ENCODE assay signal across 8 mouse cellular contexts in the genomic region with DNA sequence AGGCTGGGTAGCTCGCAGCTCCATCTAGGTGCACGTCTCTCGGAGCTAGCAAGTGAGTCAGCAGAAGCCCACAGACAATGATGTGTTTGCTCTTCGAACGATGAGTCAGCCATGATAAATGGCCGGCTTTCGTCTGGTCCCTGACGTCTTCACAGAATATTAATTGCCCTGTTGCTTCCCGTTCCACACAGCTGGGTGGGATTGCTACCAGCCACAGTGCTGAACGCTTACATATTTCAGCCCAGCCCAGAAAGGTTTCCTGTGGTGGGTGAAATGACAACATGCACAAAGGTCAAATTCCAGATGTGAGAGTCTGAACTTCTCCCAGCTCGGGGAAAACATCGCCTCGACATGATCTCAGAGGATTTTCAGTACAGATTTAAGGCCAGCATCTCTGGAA.
DNase-seq lines count a peak whose midpoint lies in the region; ATAC-seq lines count a peak whose summit lies in the region.

No protein-coding gene starts in this region.

- no peak overlapping the region for H3K9ac ChIP-seq in midbrain, embryonic 11.5 days (ENCODE audit: low read length)
- no peak overlapping the region for H3K9ac ChIP-seq in embryonic facial prominence, embryonic 12.5 days
- no peak overlapping the region for H3K9ac ChIP-seq in hindbrain, embryonic 11.5 days (ENCODE audit: low read depth, low read length)
- no peak overlapping the region for H3K9ac ChIP-seq in midbrain, embryonic 16.5 days (ENCODE audit: low read depth, low read length)

- no peaks in the 10 kb centered on the region for H3K9me3 ChIP-seq in midbrain, embryonic 10.5 days (replicated peaks)
- H3K9me3 ChIP-seq in midbrain, embryonic 11.5 days (ENCODE audit: control insufficient read depth, low read length), result no peaks in the 10 kb centered on the region
- no peaks in the 10 kb centered on the region for H3K9me3 ChIP-seq in embryonic facial prominence, embryonic 12.5 days
- H3K9me3 ChIP-seq in hindbrain, embryonic 11.5 days (ENCODE audit: control insufficient read depth, low read length), result no peaks in the 10 kb centered on the region
- H3K9me3 ChIP-seq in midbrain, embryonic 16.5 days (replicated peaks; ENCODE audit: control insufficient read depth, low read length, poor library complexity, severe bottlenecking), result no peaks in the 10 kb centered on the region

- no peak overlapping the region for H3K4me3 ChIP-seq in midbrain, embryonic 10.5 days
- no peak overlapping the region for H3K4me3 ChIP-seq in midbrain, embryonic 11.5 days (ENCODE audit: low read depth, low read length)
- no peak overlapping the region for H3K4me3 ChIP-seq in embryonic facial prominence, embryonic 12.5 days
- H3K4me3 ChIP-seq in hindbrain, embryonic 11.5 days (ENCODE audit: low read depth, low read length), result no peak overlapping the region
- H3K4me3 ChIP-seq in midbrain, embryonic 16.5 days (ENCODE audit: low read depth, low read length), result no peak overlapping the region

- WGBS in midbrain, embryonic 10.5 days, result 73% methylated on average over 13 of the region's 13 CpGs
- WGBS in midbrain, embryonic 11.5 days, result 65% methylated on average over 13 of the region's 13 CpGs
- WGBS in embryonic facial prominence, embryonic 12.5 days, result 19% methylated on average over 13 of the region's 13 CpGs
- 34% methylated on average over 13 of the region's 13 CpGs for WGBS in hindbrain, embryonic 11.5 days
- WGBS in midbrain, embryonic 16.5 days, result 51% methylated on average over 13 of the region's 13 CpGs

- ATAC-seq in midbrain, embryonic 11.5 days (ENCODE audit: low FRiP score), result no peak
- ATAC-seq in embryonic facial prominence, embryonic 12.5 days (ENCODE audit: insufficient number of reproducible peaks, insufficient read depth, low FRiP score, low TSS enrichment), result peak; percentile 31; the same call in 1 of the 2 replicates
- 0 out of 2 replicates have a peak, but pooled peaks have one; percentile 49 for ATAC-seq in hindbrain, embryonic 11.5 days (ENCODE audit: low FRiP score)
- peak; percentile 32; the same call in 1 of the 2 replicates for ATAC-seq in midbrain, embryonic 16.5 days

- intact Hi-C loops in left cerebral cortex, postnatal 25 days (cut with DNase I), result no loop called here

- H3K4me2 ChIP-seq in midbrain, embryonic 11.5 days, result no peak overlapping the region
- 0 out of 2 replicates have a peak overlapping the region, but pooled peaks have one; percentile 15 for H3K4me2 ChIP-seq in embryonic facial prominence, embryonic 12.5 days (replicated peaks)
- H3K4me2 ChIP-seq in hindbrain, embryonic 11.5 days (replicated peaks; ENCODE audit: low read depth, low read length), result no peak overlapping the region
- no peak overlapping the region for H3K4me2 ChIP-seq in midbrain, embryonic 16.5 days (ENCODE audit: low read length)

- no peak overlapping the region for H3K27ac ChIP-seq in midbrain, embryonic 10.5 days (replicated peaks)
- no peak overlapping the region for H3K27ac ChIP-seq in midbrain, embryonic 11.5 days (ENCODE audit: low read depth, low read length)
- peak overlapping the region; percentile 41 for H3K27ac ChIP-seq in embryonic facial prominence, embryonic 12.5 days
- no peak overlapping the region for H3K27ac ChIP-seq in hindbrain, embryonic 11.5 days (ENCODE audit: low read depth, low read length)
- 0 out of 2 replicates have a peak overlapping the region, but pooled peaks have one; percentile 4 for H3K27ac ChIP-seq in midbrain, embryonic 16.5 days (ENCODE audit: low read length)

- no peaks in the 10 kb centered on the region for H3K27me3 ChIP-seq in midbrain, embryonic 10.5 days (ENCODE audit: low read depth, poor library complexity, severe bottlenecking)
- H3K27me3 ChIP-seq in midbrain, embryonic 11.5 days (ENCODE audit: control insufficient read depth, insufficient read depth, low read length), result no peaks in the 10 kb centered on the region
- no peaks in the 10 kb centered on the region for H3K27me3 ChIP-seq in embryonic facial prominence, embryonic 12.5 days
- H3K27me3 ChIP-seq in hindbrain, embryonic 11.5 days (ENCODE audit: control insufficient read depth, insufficient read depth, low read length), result no peaks in the 10 kb centered on the region
- H3K27me3 ChIP-seq in midbrain, embryonic 16.5 days (ENCODE audit: control insufficient read depth, insufficient read depth, low read depth, low read length), result no peaks in the 10 kb centered on the region

- DNase-seq in midbrain, embryonic 10.5 days (ENCODE audit: low spot score), result peak; percentile 36
- DNase-seq in midbrain, embryonic 11.5 days (ENCODE audit: low spot score, missing footprints), result no peak
- DNase-seq in hindbrain, embryonic 11.5 days (ENCODE audit: low spot score), result peak; percentile 60
- peak; percentile 13 to 51 for DNase-seq in left cerebral cortex, postnatal 25 days (ENCODE audit: low spot score in 2 of 2)
- DNase-seq in spleen, postnatal 36 days (ENCODE audit: low spot score in 2 of 2), result no peak
- no peak for DNase-seq in cerebellum, adult 9-11 months

- peaks cover 7% of the 10 kb centered on the region; the same call in 1 of the 2 replicates for H3K4me1 ChIP-seq in midbrain, embryonic 10.5 days
- H3K4me1 ChIP-seq in midbrain, embryonic 11.5 days (ENCODE audit: control insufficient read depth, insufficient read depth, low read length), result no peaks in the 10 kb centered on the region
- peaks cover 30% of the 10 kb centered on the region; the same call in 1 of the 2 replicates for H3K4me1 ChIP-seq in embryonic facial prominence, embryonic 12.5 days
- no peaks in the 10 kb centered on the region for H3K4me1 ChIP-seq in hindbrain, embryonic 11.5 days (replicated peaks; ENCODE audit: control insufficient read depth, insufficient read depth, low read length)
- H3K4me1 ChIP-seq in midbrain, embryonic 16.5 days (ENCODE audit: control insufficient read depth, insufficient read depth, low read length), result peaks cover 4% of the 10 kb centered on the region; the same call in 1 of the 2 replicates

- H3K36me3 ChIP-seq in midbrain, embryonic 10.5 days, result no peaks in the 10 kb centered on the region
- no peaks in the 10 kb centered on the region for H3K36me3 ChIP-seq in midbrain, embryonic 11.5 days (ENCODE audit: control insufficient read depth, insufficient read depth, low read length)
- H3K36me3 ChIP-seq in embryonic facial prominence, embryonic 12.5 days, result no peaks in the 10 kb centered on the region
- H3K36me3 ChIP-seq in hindbrain, embryonic 11.5 days (ENCODE audit: control insufficient read depth, insufficient read depth, low read length), result no peaks in the 10 kb centered on the region
- no peaks in the 10 kb centered on the region for H3K36me3 ChIP-seq in midbrain, embryonic 16.5 days (ENCODE audit: control insufficient read depth, insufficient read depth, low read length)

Comparison
In these comparisons a context has a peak if more than half of its experiments do, and no peak if none do; other contexts are left out.
1. DNase-seq: peak in midbrain, embryonic 10.5 days (single experiment), hindbrain, embryonic 11.5 days (single experiment) and left cerebral cortex, postnatal 25 days (2 of 2); none in midbrain, embryonic 11.5 days (single experiment), spleen, postnatal 36 days (0 of 2) and cerebellum, adult 9-11 months (single experiment).
2. H3K27ac ChIP-seq: peak in embryonic facial prominence, embryonic 12.5 days (single experiment) and midbrain, embryonic 16.5 days (single experiment); none in midbrain, embryonic 10.5 days (single experiment), midbrain, embryonic 11.5 days (single experiment) and hindbrain, embryonic 11.5 days (single experiment).